Mouse (Mus musculus): ENCODE data around the gene Trim17.

Gene Trim17

DNA sequence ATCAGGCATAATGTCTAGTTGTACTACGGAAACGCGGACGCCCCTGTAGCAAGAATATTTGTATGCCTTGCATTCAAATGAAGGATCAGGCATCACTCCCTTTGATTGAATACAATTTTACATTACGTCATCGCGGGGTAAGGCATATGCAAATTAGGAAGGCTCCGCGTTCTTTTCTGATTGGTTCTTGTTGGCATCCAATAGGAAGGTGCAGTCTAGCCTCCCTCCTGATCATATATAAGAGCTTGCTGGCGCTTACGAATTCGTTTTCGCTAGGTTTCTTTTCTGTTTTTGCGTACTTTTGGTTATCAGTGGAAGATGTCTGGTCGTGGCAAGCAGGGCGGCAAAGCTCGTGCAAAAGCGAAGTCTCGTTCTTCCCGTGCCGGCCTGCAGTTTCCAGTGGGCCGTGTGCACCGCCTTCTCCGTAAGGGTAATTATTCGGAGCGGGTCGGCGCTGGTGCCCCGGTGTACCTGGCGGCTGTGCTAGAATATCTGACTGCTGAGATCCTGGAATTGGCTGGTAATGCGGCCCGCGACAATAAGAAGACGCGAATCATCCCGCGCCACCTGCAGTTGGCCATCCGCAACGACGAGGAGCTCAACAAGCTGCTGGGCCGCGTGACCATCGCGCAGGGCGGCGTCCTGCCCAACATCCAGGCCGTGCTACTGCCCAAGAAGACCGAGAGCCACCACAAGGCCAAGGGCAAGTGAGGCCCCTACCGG, at the start of gene Trim17, which contains the start of gene Hist3h2a:
TSS of gene Trim17 (plus strand) at position 266 of the 723 bp plus-strand sequence.
TSS of gene Hist3h2a (plus strand) at position 266 of the 723 bp plus-strand sequence.
- DNase-seq (ENCODE audit: low spot score), result peak; percentile 90

GRCm38 (mm10) chr11:58904838-58905237, 49.6 kb upstream of the Trim17 start:
- DNase-seq (ENCODE audit: low spot score), result no peak

DNA sequence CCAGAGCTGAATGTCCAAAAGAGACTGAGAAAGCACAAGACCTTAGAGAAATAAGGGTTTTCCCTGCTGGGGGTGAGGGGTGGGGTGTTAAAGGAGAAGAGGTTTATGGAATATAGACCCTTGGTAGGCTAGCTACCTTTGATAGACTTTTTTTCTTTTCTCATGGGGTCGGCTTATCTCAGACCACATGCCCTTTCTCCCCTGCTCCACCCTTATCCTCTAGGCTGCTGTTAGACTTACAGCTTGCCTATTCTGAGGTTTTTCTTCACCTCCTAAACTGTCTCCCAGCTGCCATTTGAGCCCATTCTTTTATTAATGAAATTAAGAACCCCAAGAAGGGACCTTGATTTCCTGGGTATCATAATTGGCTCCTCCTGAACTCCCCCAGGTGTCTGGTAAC, 40.7 kb upstream of the Trim17 start:
- DNase-seq (ENCODE audit: low spot score), result no peak

DNA sequence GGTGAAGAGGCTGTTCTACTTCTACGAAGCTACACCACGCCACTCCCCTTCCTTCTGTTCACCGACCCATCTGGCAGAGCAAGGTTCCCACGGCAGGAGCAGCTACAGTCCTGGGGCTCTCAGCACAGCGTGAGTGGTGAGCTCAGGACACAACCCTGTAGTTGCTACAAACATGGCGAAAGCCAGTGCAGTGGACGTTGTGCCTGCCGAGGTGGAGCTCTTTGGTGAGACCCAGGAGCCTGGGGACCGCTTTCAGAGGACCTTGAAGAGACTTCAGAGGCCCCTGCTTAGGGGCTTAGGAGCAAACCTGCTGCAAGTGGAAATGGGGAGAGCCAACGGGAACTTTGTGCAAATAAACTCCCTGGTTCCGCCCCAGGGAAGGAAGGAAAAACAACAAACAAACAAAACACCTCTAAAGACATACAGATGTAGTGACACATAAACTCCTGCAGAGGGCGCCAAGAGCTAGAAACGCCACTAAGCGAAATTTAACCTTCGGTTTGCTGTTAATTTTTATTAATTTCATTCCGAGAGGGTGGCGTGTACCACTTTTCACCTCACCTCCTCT, 39.9 kb upstream of the Trim17 start:
- DNase-seq (ENCODE audit: low spot score), result no peak

DNA sequence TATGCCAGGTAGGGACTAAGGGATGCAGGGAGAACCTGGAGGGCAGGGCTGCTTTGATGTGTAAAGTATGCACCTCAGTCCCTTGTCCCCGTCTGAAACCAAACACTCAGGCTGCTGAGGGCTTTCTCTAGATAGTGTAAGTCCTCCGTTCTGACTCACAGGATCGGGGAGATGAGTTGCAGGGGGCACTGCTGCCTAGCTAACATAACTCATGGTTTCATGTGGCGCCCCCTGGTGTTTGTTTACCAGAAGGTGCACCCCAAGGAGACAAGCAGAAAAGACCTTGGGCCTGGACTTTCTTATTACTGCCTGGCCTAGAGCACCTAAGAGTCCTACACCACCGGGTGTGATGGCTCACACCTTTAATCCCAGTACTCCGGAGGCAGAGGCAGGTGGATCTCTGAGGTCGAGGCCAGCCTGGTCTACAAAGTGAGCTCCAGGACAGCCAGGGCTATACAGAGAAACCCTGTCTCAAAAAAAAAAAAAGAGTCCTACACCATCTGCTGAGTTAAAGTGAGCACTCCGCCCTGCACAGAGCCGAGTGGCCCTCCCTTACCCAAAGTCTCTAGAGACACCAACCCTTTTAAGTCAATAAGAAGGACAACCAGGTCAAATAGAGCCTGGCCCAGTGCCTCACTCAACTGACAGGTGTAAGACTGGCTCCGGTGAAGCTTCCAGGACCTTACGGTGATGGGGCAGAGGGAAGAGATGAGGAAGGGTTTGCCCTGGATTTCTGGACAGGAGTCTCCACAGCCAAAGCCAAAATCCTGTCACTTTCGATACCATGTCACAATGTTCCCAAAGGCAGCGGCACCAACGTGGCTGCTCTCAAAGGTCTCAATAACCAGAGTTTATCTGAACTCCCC, 37.4 kb upstream of the Trim17 start:
- peak; percentile 78 for DNase-seq (ENCODE audit: low spot score)

DNA sequence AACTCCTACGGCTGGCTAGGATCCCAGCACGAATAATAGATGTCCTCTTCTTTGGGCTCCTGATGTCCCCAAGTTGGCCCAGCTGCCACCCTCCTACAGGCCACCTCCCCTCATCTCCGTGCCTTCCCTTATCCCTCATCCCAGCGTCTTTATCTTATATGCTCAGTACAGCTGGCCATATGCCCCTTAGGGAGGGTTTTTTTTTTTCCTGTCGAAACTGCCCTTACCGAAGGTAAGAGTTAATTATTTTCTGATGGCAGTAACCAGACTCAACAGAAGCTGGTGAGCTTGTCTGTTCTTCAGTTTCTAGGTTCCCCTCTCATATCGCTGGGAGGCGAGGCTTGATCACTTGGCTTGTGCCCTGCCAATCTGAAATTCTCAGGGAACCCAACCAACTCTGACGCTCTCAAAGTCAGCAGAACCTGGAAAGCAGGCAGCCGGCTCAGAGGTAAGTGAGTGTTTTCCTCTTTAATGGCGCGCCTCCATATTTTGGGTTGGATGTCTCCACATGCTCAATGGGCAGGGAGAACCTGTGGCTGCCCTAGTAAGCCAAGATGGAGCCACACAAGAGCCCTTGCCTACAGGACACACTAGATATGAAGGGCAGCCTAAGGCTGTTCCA, 36.6 kb upstream of the Trim17 start, which contains the start of gene Btnl10:
TSS of gene Btnl10 (plus strand) at position 164 of the 622 bp plus-strand sequence.
- peak; percentile 77 for DNase-seq (ENCODE audit: low spot score)

- no peak for DNase-seq (ENCODE audit: low spot score)
Measured at GRCm38 (mm10) chr11:58918759-58919158, 35.7 kb upstream of the Trim17 start.

GRCm38 (mm10) chr11:58922420-58922819, 32.1 kb upstream of the Trim17 start:
- no peak for DNase-seq (ENCODE audit: low spot score)

DNA sequence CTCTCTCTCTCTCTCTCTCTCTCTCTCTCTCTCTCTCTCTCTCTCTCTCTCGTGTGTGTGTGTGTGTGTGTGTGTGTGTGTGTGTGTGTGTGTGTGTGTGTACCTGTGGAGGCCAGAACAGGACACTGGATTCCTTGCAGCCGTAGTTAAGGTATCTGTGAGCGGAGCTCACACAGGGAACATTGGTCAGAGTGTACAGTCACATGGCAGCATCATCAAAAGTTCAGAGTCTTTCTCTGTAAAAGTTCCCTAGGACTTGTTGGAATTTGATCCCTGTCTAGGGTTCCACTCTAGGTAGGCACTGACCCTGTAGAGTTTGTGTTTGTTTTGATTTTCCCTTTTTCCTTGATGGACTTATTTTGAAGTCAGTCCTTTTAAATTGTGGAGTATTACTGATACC, 27.8 kb upstream of the Trim17 start:
- DNase-seq (ENCODE audit: low spot score), result no peak

DNA sequence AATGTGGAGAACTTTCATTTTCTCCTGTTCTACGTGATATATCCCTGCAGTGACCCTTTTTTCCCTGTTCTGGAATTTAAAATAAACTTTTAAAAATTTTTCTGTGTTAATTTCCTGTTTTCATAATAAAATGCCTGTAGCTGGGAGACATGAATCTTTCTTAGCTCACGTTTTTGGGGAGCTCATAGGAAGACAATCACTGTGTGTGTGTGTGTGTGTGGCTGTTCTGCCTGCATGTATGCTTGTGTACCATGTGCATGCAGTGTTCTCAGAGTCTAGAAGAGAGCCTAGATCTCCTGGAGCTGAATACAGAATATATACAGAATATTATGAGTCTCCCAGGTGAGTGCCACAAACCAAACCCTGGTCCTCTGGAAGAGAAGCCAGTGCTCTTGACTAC, 27.4 kb upstream of the Trim17 start:
- no peak for DNase-seq (ENCODE audit: low spot score)

DNA sequence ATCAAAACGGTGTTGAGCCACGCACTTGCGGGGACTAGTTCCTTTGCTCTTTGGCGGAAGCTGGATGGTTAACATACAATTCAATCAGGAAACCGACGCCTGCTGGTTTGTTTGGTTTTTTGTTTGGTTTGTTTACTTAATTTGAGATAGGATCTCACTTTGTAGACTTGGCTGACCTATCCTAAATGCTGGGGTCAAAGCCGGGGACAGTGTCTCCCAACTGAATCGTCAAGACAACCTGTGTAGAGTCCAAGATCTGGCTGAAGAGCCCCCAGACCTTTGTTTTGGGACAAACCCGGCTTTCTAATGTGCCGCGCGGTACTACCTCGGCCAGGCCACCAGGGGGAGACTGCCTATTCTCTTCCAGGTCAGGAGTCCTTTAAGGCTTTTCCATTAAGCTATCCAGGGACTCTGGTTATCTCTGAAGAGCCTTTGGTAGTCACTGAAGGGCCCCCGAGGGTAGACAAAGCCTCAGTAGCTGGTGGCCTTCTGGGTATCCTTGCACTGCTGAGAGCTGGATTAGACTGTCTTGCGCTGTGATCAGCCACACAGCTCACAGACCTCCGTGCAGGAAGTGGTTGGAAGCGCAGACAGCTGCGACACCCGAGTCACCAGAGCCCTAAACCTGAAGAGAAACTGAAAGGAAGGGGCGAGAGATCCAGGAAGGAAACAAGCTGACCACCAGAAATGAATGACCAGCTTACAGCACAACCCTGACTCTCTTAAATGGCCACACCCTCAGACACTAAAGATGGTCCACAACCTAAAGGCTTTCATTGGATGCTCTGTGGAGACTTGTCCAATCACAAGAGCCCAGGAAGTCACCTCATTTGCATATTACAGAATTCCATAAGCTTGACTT, 26.5 kb upstream of the Trim17 start:
- peak; percentile 77 for DNase-seq (ENCODE audit: low spot score)

DNA sequence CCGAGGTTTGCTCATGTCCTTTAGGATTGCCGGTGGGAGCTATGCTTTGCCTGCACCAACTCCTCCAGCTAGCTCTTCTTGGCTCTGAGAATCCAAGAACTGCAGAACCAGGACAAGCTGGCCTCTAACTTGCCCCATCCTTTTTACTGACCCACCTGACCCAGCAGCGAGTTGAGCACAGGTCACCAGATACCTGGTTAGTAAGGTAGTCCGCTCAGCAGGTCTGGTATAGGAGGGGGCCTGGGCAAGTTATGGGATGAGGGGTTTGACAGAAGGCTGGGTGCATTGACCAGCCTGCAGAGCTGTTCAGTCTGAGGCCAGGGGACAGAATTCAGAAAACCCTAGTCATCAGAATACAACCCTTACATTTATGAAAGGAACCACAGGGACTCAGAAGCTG, 25.4 kb upstream of the Trim17 start:
- no peak for DNase-seq (ENCODE audit: low spot score)

- DNase-seq (ENCODE audit: low spot score), result no peak
Measured at GRCm38 (mm10) chr11:58929641-58930040, 24.8 kb upstream of the Trim17 start.

DNA sequence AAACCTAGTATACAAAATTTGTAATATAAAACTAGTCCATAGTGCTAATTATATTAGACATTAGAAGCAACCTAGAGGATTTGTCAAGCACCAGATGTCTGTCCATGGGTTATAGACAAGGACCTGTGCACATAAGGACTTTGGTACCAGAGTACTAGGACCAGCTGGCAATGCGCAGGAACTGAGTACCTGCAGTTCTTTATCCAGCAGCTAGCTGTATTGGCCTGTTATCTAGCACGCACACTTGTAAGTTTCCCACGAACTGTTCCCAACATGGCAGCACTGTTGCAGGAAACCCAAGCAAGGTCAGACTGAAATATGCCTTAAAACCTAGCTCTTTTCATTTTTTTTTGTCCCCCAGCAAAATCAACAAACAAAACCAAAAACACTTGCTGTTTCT, 24.2 kb upstream of the Trim17 start:
- DNase-seq (ENCODE audit: low spot score), result no peak

DNA sequence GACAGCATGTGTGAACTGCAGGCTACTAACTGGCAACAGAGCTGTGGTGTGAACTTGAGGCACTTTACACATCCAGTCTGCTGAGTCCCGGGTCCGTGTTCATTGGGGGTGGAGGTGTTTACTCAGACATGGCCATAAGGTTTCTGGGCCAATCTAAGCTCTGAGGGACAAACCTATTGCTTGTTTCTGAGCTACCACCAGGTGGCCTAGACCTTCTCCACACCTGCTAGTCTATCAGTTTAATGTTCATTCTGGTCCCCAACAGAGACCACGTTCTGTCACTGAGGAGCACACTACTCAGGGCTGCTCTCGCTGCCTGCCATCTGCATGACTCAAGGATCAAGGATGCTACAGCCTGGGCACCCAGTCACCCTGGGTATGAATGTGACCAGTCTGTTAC, 22.9 kb upstream of the Trim17 start:
- no peak for DNase-seq (ENCODE audit: low spot score)

DNA sequence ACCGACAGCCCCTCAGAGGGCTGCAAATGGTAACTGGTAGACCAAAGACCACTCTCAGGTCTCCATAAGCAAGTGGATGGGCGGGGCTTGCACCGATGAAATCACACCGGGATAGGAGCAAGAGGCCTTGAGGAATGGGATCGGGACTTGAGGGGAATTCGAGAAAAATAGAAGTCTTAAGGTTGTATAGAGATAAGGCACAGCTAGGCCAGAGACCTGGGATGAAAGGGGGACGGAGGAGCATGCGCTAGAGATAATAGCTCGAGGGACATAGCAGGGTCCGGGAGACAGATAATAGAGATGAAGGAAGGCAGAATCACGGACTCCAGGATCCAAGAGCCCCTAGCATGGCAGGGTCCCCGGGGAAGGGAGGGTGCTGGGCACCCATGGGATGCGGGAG, 16.6 kb upstream of the Trim17 start:
- DNase-seq (ENCODE audit: low spot score), result no peak

DNA sequence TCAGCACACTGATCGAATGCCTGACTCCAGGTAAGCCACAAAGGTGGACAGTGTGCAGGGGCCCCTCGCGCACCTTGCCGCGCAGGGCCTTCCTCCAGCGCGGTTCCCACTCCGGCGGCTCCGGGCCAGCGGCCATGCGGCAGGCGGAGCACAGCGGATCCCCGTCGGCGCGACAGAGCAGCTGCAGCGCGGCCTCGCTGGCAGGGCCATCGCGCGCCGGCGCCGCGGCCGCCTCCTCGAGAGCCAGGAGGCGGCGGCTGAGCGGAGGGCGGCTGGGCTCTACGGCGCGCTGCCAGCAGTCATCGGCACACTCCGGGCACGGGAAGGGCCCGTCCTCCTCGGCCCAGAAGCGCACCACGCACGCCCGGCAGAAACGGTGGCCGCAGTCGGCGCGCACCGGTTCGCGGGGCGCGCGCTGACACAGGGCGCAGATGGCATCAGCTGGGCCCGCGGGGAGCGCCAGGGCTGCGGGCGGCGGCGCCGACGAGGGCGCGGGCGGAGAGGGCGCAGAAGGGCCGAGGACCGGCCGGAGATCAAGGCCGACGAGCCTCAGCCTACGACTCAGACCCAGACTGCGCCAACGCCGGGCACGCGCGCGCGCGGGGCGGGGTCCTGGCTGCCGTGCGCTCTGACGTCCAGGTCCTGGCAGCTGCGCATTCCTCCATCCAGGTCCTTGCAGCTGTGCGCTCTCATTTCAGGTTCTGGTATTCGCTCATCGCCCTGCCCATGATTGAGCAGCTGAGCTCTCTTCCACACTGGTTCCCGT, 16.0 kb upstream of the Trim17 start, which contains the start of gene Rnf187:
TSS of gene Rnf187 (minus strand) at position 595 of the 766 bp plus-strand sequence.
- DNase-seq (ENCODE audit: low spot score), result peak; percentile 93

- DNase-seq (ENCODE audit: low spot score), result no peak
Measured at GRCm38 (mm10) chr11:58939088-58939439, 15.4 kb upstream of the Trim17 start.

- DNase-seq (ENCODE audit: low spot score), result no peak
Measured at GRCm38 (mm10) chr11:58944136-58944535, 10.3 kb upstream of the Trim17 start.

GRCm38 (mm10) chr11:58947306-58947705, 7.2 kb upstream of the Trim17 start:
- DNase-seq (ENCODE audit: low spot score), result no peak

All from testis, postnatal 10 days (tissue).